15 mouse cellular contexts compared by ENCODE assay signal in the genomic region with DNA sequence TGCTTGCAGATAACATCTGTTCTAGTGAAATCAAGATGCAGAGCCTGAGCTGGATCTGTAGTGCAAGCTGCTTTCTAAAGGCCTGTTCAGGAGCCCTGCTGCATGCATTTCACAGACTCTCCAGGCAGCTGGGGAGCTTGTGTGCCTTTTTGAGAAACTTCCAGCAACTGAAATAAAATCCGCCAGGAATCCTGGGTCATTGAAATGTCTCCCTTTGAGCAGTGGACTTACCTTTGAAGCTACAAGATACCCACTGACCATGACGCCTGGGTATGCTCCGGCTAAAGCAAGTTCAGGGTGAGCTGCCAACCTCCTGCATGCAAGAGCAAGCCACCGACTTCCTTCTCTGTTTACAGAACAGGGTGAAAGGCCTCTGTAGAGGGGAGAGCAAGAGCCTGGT.
DNase-seq lines count a peak whose midpoint lies in the region; ATAC-seq and TF ChIP-seq lines count a peak whose summit lies in the region.
"Had no signal": no experiment of that assay in that cellular context is flagged by ENCODE, and none has a peak within 500 bp of the region (broad histone marks: within the 10 kb centered on the region; RNA-seq: fewer than 3 reads in every experiment).

No protein-coding gene starts in this region.

- H3K9me3 ChIP-seq in forebrain, embryonic 10.5 days: no peaks in the 10 kb centered on the region
- no peaks in the 10 kb centered on the region for H3K9me3 ChIP-seq in forebrain, embryonic 16.5 days (ENCODE audit: control insufficient read depth, low read length)
- H3K9me3 ChIP-seq in liver, embryonic 12.5 days (replicated peaks): no peaks in the 10 kb centered on the region
- H3K9me3 ChIP-seq in embryonic facial prominence, embryonic 15.5 days (replicated peaks): no peaks in the 10 kb centered on the region
- no peaks in the 10 kb centered on the region for H3K9me3 ChIP-seq in midbrain, postnatal 0 days (ENCODE audit: low read length)
- H3K9me3 ChIP-seq: heart, embryonic 13.5 days; liver, embryonic 13.5 days had no signal

- H3K36me3 ChIP-seq in forebrain, embryonic 10.5 days (replicated peaks): no peaks in the 10 kb centered on the region
- H3K36me3 ChIP-seq in forebrain, embryonic 16.5 days (ENCODE audit: control insufficient read depth, insufficient read depth): no peaks in the 10 kb centered on the region
- H3K36me3 ChIP-seq in liver, adult 2 months (ENCODE audit: control insufficient read depth, insufficient read depth, low read length): no peaks in the 10 kb centered on the region
- no peaks in the 10 kb centered on the region for H3K36me3 ChIP-seq in liver, embryonic 12.5 days
- H3K36me3 ChIP-seq in embryonic facial prominence, embryonic 15.5 days: no peaks in the 10 kb centered on the region
- H3K36me3 ChIP-seq in midbrain, postnatal 0 days (ENCODE audit: insufficient read depth, low read length): no peaks in the 10 kb centered on the region
- H3K36me3 ChIP-seq: heart, embryonic 13.5 days; liver, embryonic 13.5 days had no signal

- no peak for TF ChIP-seq CTCF in liver, adult 2 months (IDR thresholded peaks at IDR 0.05; ENCODE audit: low read depth, low read length)
- no peak for TF ChIP-seq CTCF in midbrain, postnatal 0 days (IDR thresholded peaks at IDR 0.05)

- WGBS in forebrain, embryonic 10.5 days: 46% methylated on average over 4 of the region's 4 CpGs
- WGBS in forebrain, embryonic 16.5 days: 54% methylated on average over 4 of the region's 4 CpGs
- 17% methylated on average over 4 of the region's 4 CpGs for WGBS in liver, adult 2 months
- 38% methylated on average over 4 of the region's 4 CpGs for WGBS in liver, embryonic 12.5 days (ENCODE audit: insufficient replicate concordance)
- WGBS in embryonic facial prominence, embryonic 15.5 days: 14% methylated on average over 4 of the region's 4 CpGs
- 32% methylated on average over 4 of the region's 4 CpGs for WGBS in midbrain, postnatal 0 days

- H3K27me3 ChIP-seq in forebrain, embryonic 10.5 days (ENCODE audit: poor library complexity, severe bottlenecking): no peaks in the 10 kb centered on the region
- H3K27me3 ChIP-seq in forebrain, embryonic 16.5 days (replicated peaks; ENCODE audit: control insufficient read depth, insufficient read depth, low read length): no peaks in the 10 kb centered on the region
- no peaks in the 10 kb centered on the region for H3K27me3 ChIP-seq in liver, adult 2 months (ENCODE audit: control insufficient read depth, insufficient read depth, low read length)
- H3K27me3 ChIP-seq in liver, embryonic 12.5 days (replicated peaks): no peaks in the 10 kb centered on the region
- no peaks in the 10 kb centered on the region for H3K27me3 ChIP-seq in embryonic facial prominence, embryonic 15.5 days
- no peaks in the 10 kb centered on the region for H3K27me3 ChIP-seq in midbrain, postnatal 0 days (ENCODE audit: insufficient read depth, low read length)
- H3K27me3 ChIP-seq: heart, embryonic 13.5 days; liver, embryonic 13.5 days had no signal

- 0 out of 2 replicates have a peak overlapping the region, but pooled peaks have one; percentile 25 for H3K27ac ChIP-seq in forebrain, embryonic 10.5 days
- no peak overlapping the region for H3K27ac ChIP-seq in forebrain, embryonic 16.5 days (ENCODE audit: low read length)
- no peak overlapping the region for H3K27ac ChIP-seq in liver, adult 2 months (replicated peaks; ENCODE audit: insufficient read depth, low read depth, low read length)
- H3K27ac ChIP-seq in liver, embryonic 12.5 days: no peak overlapping the region
- peak overlapping the region; percentile 66 for H3K27ac ChIP-seq in embryonic facial prominence, embryonic 15.5 days (replicated peaks)
- H3K27ac ChIP-seq in midbrain, postnatal 0 days (ENCODE audit: low read depth, low read length): no peak overlapping the region
- H3K27ac ChIP-seq: heart, embryonic 13.5 days; liver, embryonic 13.5 days had no signal

- no peak overlapping the region for H3K4me3 ChIP-seq in forebrain, embryonic 10.5 days
- H3K4me3 ChIP-seq in forebrain, embryonic 16.5 days (replicated peaks; ENCODE audit: low read length): no peak overlapping the region
- no peak overlapping the region for H3K4me3 ChIP-seq in liver, adult 2 months (ENCODE audit: insufficient read depth, low read depth, low read length)
- no peak overlapping the region for H3K4me3 ChIP-seq in liver, embryonic 12.5 days
- H3K4me3 ChIP-seq in embryonic facial prominence, embryonic 15.5 days (replicated peaks): no peak overlapping the region
- H3K4me3 ChIP-seq in midbrain, postnatal 0 days (ENCODE audit: low read depth, low read length): no peak overlapping the region
- H3K4me3 ChIP-seq: heart, embryonic 13.5 days; liver, embryonic 13.5 days; myocyte had no signal

- H3K4me1 ChIP-seq in forebrain, embryonic 10.5 days: peaks cover 5% of the 10 kb centered on the region; the same call in 1 of the 2 replicates
- no peaks in the 10 kb centered on the region for H3K4me1 ChIP-seq in forebrain, embryonic 16.5 days (replicated peaks; ENCODE audit: control insufficient read depth, insufficient read depth, low read length)
- no peaks in the 10 kb centered on the region for H3K4me1 ChIP-seq in liver, adult 2 months (ENCODE audit: control insufficient read depth, insufficient read depth, low read length)
- no peaks in the 10 kb centered on the region for H3K4me1 ChIP-seq in liver, embryonic 12.5 days
- no peaks in the 10 kb centered on the region for H3K4me1 ChIP-seq in embryonic facial prominence, embryonic 15.5 days
- H3K4me1 ChIP-seq in midbrain, postnatal 0 days (ENCODE audit: insufficient read depth, low read length): no peaks in the 10 kb centered on the region
- H3K4me1 ChIP-seq: liver, embryonic 13.5 days had no signal

- DNase-seq in forebrain, embryonic 10.5 days (ENCODE audit: extremely low spot score, low spot score): peak; percentile 16
- peak; percentile 12 for DNase-seq in liver, adult 2 months (ENCODE audit: extremely low read depth, low read depth, low spot score)
- DNase-seq in midbrain, postnatal 0 days (ENCODE audit: low spot score): peak; percentile 8
- no peak for DNase-seq in MN1 (ENCODE audit: low spot score)
- no peak for DNase-seq in urinary bladder, postnatal 36 days (ENCODE audit: low spot score in 2 of 2)
- DNase-seq: layer of hippocampus, postnatal 36 days; liver, embryonic 13.5 days; lung, postnatal 36 days; thymus, postnatal 14 days had no signal

- no peak for ATAC-seq in forebrain, embryonic 16.5 days
- ATAC-seq in liver, embryonic 12.5 days: no peak
- ATAC-seq in embryonic facial prominence, embryonic 15.5 days (ENCODE audit: insufficient number of reproducible peaks, low FRiP score, low TSS enrichment, low read depth): peak; percentile 75
- 0 out of 2 replicates have a peak, but pooled peaks have one; percentile 23 for ATAC-seq in midbrain, postnatal 0 days (ENCODE audit: low FRiP score)
- ATAC-seq: inflammation-experienced regulatory T-cells, adult 6 months had no signal

- H3K4me2 ChIP-seq in forebrain, embryonic 16.5 days (ENCODE audit: low read length): no peak overlapping the region
- H3K4me2 ChIP-seq in liver, embryonic 12.5 days: no peak overlapping the region
- H3K4me2 ChIP-seq in embryonic facial prominence, embryonic 15.5 days (replicated peaks): no peak overlapping the region
- no peak overlapping the region for H3K4me2 ChIP-seq in midbrain, postnatal 0 days (ENCODE audit: low read depth, low read length, poor library complexity, severe bottlenecking)
- H3K4me2 ChIP-seq: heart, embryonic 13.5 days; liver, embryonic 13.5 days had no signal

- no peak overlapping the region for H3K9ac ChIP-seq in forebrain, embryonic 16.5 days (replicated peaks; ENCODE audit: low read depth, low read length)
- no peak overlapping the region for H3K9ac ChIP-seq in liver, adult 2 months (ENCODE audit: low read depth, low read length)
- no peak overlapping the region for H3K9ac ChIP-seq in liver, embryonic 12.5 days
- H3K9ac ChIP-seq in embryonic facial prominence, embryonic 15.5 days: no peak overlapping the region
- no peak overlapping the region for H3K9ac ChIP-seq in midbrain, postnatal 0 days (replicated peaks; ENCODE audit: low read length, poor library complexity, severe bottlenecking)
- H3K9ac ChIP-seq: heart, embryonic 13.5 days; liver, embryonic 13.5 days had no signal

- H3K79me2 ChIP-seq in liver, adult 2 months (ENCODE audit: control insufficient read depth, insufficient read depth, low read length): no peaks in the 10 kb centered on the region

- TF ChIP-seq POLR2A in liver, adult 2 months (IDR thresholded peaks at IDR 0.05; ENCODE audit: extremely low read depth, insufficient read depth, low read length): no peak

Comparison
In these comparisons a context has a peak if more than half of its experiments do, and no peak if none do; other contexts are left out.
1. H3K27ac ChIP-seq: peak in forebrain, embryonic 10.5 days (single experiment) and embryonic facial prominence, embryonic 15.5 days (single experiment); none in forebrain, embryonic 16.5 days (single experiment), liver, adult 2 months (single experiment), liver, embryonic 12.5 days (single experiment) and midbrain, postnatal 0 days (single experiment).
2. DNase-seq: peak in forebrain, embryonic 10.5 days (single experiment), liver, adult 2 months (single experiment) and midbrain, postnatal 0 days (single experiment); none in MN1 (single experiment) and urinary bladder, postnatal 36 days (0 of 2).
3. ATAC-seq: peak in embryonic facial prominence, embryonic 15.5 days (single experiment) and midbrain, postnatal 0 days (single experiment); none in forebrain, embryonic 16.5 days (single experiment) and liver, embryonic 12.5 days (single experiment).